Mouse (Mus musculus) olfactory bulb, adult 2 months (tissue): ENCODE measurements at regions not wholly inside any gene's neighbourhood (a gene's known extent, or its start where the extent isn't known, plus 50 kb on each side); places are given as distances from the start of the nearest gene placed in this dataset.

Source experiments
- CTCF ChIP-seq: fragments of 200-500 bp; IDR thresholded peaks from 2 replicates; pipeline ENCODE4 v1.5.1; 2012; ENCODE audit warnings: low read depth, mild to moderate bottlenecking, low read length, moderate library complexity; ENCODE audit not compliant: insufficient read depth
- POLR2A ChIP-seq: fragments of 200-500 bp; IDR thresholded peaks from 2 replicates; pipeline ENCODE4 v1.6.1; 2012; ENCODE audit warnings: mild to moderate bottlenecking, low read depth, low read length, moderate library complexity; ENCODE audit not compliant: insufficient read depth

- TF ChIP-seq CTCF (no peak), POLR2A (no peak)
These were observed 476.0 kb upstream of the Klf4 start for GRCm38 (mm10) chr4:56008287-56008686.
